Mouse (Mus musculus) CH12.LX (cell line): ENCODE measurements around the gene Chaf1a.

Source experiments
- CTCF ChIP-seq, 2 experiments: IDR thresholded peaks in 1 of 2; conservative IDR thresholded peaks in 1 of 2; 2 replicates each; pipeline ENCODE4 v1.5.1; 2011 to 2012; ENCODE audit warnings: low read depth in 2 of 2, low read length in 2 of 2, improper control_type of control experiment in 1 of 2, inconsistent platforms in 1 of 2, mild to moderate bottlenecking in 1 of 2, moderate library complexity in 1 of 2
- E2F4 ChIP-seq: IDR thresholded peaks from 2 replicates; pipeline ENCODE4 v1.6.1; 2011; ENCODE audit warnings: low read depth, low read length, improper control_type of control experiment; ENCODE audit not compliant: insufficient replicate concordance
- ELF1 ChIP-seq: IDR thresholded peaks from 2 replicates; pipeline ENCODE4 v1.6.1; 2014; ENCODE audit warnings: low read depth, mild to moderate bottlenecking, inconsistent platforms, low read length, improper control_type of control experiment
- MXI1 ChIP-seq: IDR thresholded peaks from 2 replicates; pipeline ENCODE4 v1.6.1; 2011; ENCODE audit warnings: mild to moderate bottlenecking, low read depth, low read length, improper control_type of control experiment
- PAX5 ChIP-seq: IDR thresholded peaks from 2 replicates; pipeline ENCODE4 v1.6.1; 2012; ENCODE audit warnings: low read length, inconsistent platforms, mixed read lengths
- SIN3A ChIP-seq: IDR thresholded peaks from 2 replicates; pipeline ENCODE4 v1.6.1; 2012; ENCODE audit warnings: low read length, improper control_type of control experiment, inconsistent platforms
- TBP ChIP-seq: conservative IDR thresholded peaks from 2 replicates; pipeline ENCODE4 v1.6.1; 2011; ENCODE audit warnings: low read depth, low read length, improper control_type of control experiment
- USF1 ChIP-seq: IDR thresholded peaks from 2 replicates; pipeline ENCODE4 v1.6.1; 2014; ENCODE audit warnings: low read depth, mild to moderate bottlenecking, inconsistent platforms, low read length, improper control_type of control experiment
- ZC3H11A ChIP-seq: IDR thresholded peaks from 2 replicates; pipeline ENCODE4 v1.6.1; 2012; ENCODE audit warnings: low read depth, mild to moderate bottlenecking, inconsistent platforms, low read length, improper control_type of control experiment
- ZKSCAN1 ChIP-seq: IDR thresholded peaks from 2 replicates; pipeline ENCODE4 v1.6.1; 2012; ENCODE audit warnings: low read depth, inconsistent platforms, low read length, improper control_type of control experiment, borderline replicate concordance

DNA sequence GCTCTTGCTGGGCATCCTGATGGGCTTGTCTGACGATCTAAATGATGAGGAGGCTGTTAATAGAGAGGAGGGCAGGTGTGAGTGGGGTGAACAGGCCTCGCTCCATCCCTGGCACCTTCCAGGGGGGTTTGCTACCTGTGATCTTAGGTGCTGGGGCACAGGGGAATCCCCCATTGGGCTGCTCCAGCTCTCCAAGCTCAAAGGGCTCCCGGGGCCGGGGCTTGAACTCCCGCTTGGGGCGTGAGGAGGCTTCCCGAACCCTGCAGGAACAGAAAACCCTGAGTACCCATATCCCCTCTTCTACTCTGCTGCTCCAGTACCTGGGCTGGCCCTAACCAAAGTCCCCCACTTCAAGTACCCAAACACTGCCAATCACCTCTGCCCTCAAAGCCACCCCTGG, 22.4 kb upstream of the Chaf1a start:
- TF ChIP-seq SIN3A (no peak), PAX5 (no peak), E2F4 (no peak), USF1 (no peak), ELF1 (no peak), ZC3H11A (no peak), CTCF (conservative IDR thresholded peaks at IDR 0.05 in 1 of 2, IDR thresholded peaks at IDR 0.05 in 1 of 2; ENCODE audit: low read depth in 2 of 2, low read length in 2 of 2) (no peak), TBP (no peak), MXI1 (no peak), ZKSCAN1 (no peak)
